Mouse (Mus musculus): ENCODE data around the gene Def6.
A peak's percentile ranks its signal among the peaks of the same experiment; 100 is the strongest.

GRCm38 (mm10) chr17:28259890-28260542 lies 52.4 kb downstream of the Def6 start:
- TF ChIP-seq POLR2A (IDR thresholded peaks at IDR 0.05; ENCODE audit: low read depth, low read length): no peak
- TF ChIP-seq TCF12 (IDR thresholded peaks at IDR 0.05; ENCODE audit: low read depth, low read length): no peak
- TF ChIP-seq RCOR1 (conservative IDR thresholded peaks at IDR 0.05; ENCODE audit: low read depth, low read length): no peak
- TF ChIP-seq MAFK (IDR thresholded peaks at IDR 0.05; ENCODE audit: insufficient replicate concordance, low read length): no peak
- TF ChIP-seq ZNF384 (IDR thresholded peaks at IDR 0.05; ENCODE audit: low read depth, low read length): no peak
- no peak for TF ChIP-seq USF1 (IDR thresholded peaks at IDR 0.05; ENCODE audit: low read depth, low read length)
- no peak for TF ChIP-seq IRF4 (IDR thresholded peaks at IDR 0.05; ENCODE audit: low read depth, low read length)
- peak; percentile 65 to 66 for TF ChIP-seq CTCF (conservative IDR thresholded peaks at IDR 0.05 in 1 of 2, IDR thresholded peaks at IDR 0.05 in 1 of 2; ENCODE audit: low read depth in 2 of 2, low read length in 2 of 2)
- TF ChIP-seq MEF2A (IDR thresholded peaks at IDR 0.05; ENCODE audit: borderline replicate concordance, low read depth, low read length): no peak
- TF ChIP-seq MAZ (IDR thresholded peaks at IDR 0.05; ENCODE audit: low read depth, low read length): no peak
- TF ChIP-seq MAX (IDR thresholded peaks at IDR 0.05; ENCODE audit: low read length): no peak
- no peak for TF ChIP-seq ZC3H11A (IDR thresholded peaks at IDR 0.05; ENCODE audit: low read depth, low read length)
- TF ChIP-seq JUND (conservative IDR thresholded peaks at IDR 0.05; ENCODE audit: low read depth, low read length): no peak
- no peak for TF ChIP-seq NELFE (IDR thresholded peaks at IDR 0.05; ENCODE audit: low read depth, low read length)
